Comparison of ENCODE assay signal across 8 mouse cellular contexts in genomic region chr12:75616158-75616791, GRCm38 (mm10). TPM values are rescaled to one million over a fixed set of nuclear protein-coding genes. Genes with fewer than 3 reads are reported as not detected.
DNase-seq lines count a peak whose midpoint lies in the region; ATAC-seq and TF ChIP-seq lines count a peak whose summit lies in the region.

No protein-coding gene starts in this region.

- no peaks in the 10 kb centered on the region for H3K36me3 ChIP-seq in forebrain, embryonic 16.5 days (ENCODE audit: control insufficient read depth, insufficient read depth)
- H3K36me3 ChIP-seq in intestine, postnatal 0 days (ENCODE audit: control insufficient read depth, insufficient read depth), result no peaks in the 10 kb centered on the region
- no peaks in the 10 kb centered on the region for H3K36me3 ChIP-seq in lung, embryonic 14.5 days (ENCODE audit: insufficient read depth)
- no peaks in the 10 kb centered on the region for H3K36me3 ChIP-seq in splenic B cell, adult 2 months (ENCODE audit: control insufficient read depth, insufficient read depth, low read length, poor library complexity, severe bottlenecking)

- no peak overlapping the region for H3K27ac ChIP-seq in forebrain, embryonic 16.5 days (ENCODE audit: low read length)
- H3K27ac ChIP-seq in intestine, postnatal 0 days (ENCODE audit: low read depth, low read length), result no peak overlapping the region
- no peak overlapping the region for H3K27ac ChIP-seq in lung, embryonic 14.5 days (ENCODE audit: low read depth)

- no peaks in the 10 kb centered on the region for H3K9me3 ChIP-seq in forebrain, embryonic 16.5 days (ENCODE audit: control insufficient read depth, low read length)
- no peaks in the 10 kb centered on the region for H3K9me3 ChIP-seq in intestine, postnatal 0 days (ENCODE audit: control insufficient read depth)
- H3K9me3 ChIP-seq in lung, embryonic 14.5 days (ENCODE audit: low read depth, low read length), result no peaks in the 10 kb centered on the region

- WGBS in forebrain, embryonic 16.5 days, result 7% methylated on average over 23 of the region's 24 CpGs
- WGBS in intestine, postnatal 0 days, result 10% methylated on average over 23 of the region's 24 CpGs
- 9% methylated on average over 23 of the region's 24 CpGs for whole genome bisulfite sequencing in lung, embryonic 14.5 days

- ATAC-seq in forebrain, embryonic 16.5 days, result no peak
- ATAC-seq in intestine, postnatal 0 days, result peak; percentile 38; the same call in 1 of the 2 replicates
- peak; percentile 58; the same call in 1 of the 2 replicates for ATAC-seq in lung, embryonic 14.5 days (ENCODE audit: insufficient read depth)

- DNase-seq in heart, adult 18-20 months, result peak; percentile 14 to 51
- no peak for DNase-seq in heart, postnatal 25 days (ENCODE audit: low spot score)
- DNase-seq in lung, embryonic 14.5 days, result peak; percentile 45
- peak; percentile 9 for DNase-seq in splenic B cell, adult 2 months (ENCODE audit: low read depth, low spot score)
- DNase-seq in cerebellum, adult 18-20 months, result no peak
- no peak for DNase-seq in layer of hippocampus, postnatal 25 days (ENCODE audit: extremely low spot score in 1 of 2, low spot score in 1 of 2)

- no peak overlapping the region for H3K9ac ChIP-seq in forebrain, embryonic 16.5 days (replicated peaks; ENCODE audit: low read depth, low read length)
- no peak overlapping the region for H3K9ac ChIP-seq in intestine, postnatal 0 days (ENCODE audit: low read depth, low read length)
- peak overlapping the region; percentile 15; the same call in 1 of the 2 replicates for H3K9ac ChIP-seq in lung, embryonic 14.5 days

- H3K4me1 ChIP-seq in forebrain, embryonic 16.5 days (replicated peaks; ENCODE audit: control insufficient read depth, insufficient read depth, low read length), result 0 out of 2 replicates have a peak, but pooled peaks cover 7% of the 10 kb centered on the region
- H3K4me1 ChIP-seq in intestine, postnatal 0 days (replicated peaks; ENCODE audit: control insufficient read depth, insufficient read depth, low read length), result no peaks in the 10 kb centered on the region
- H3K4me1 ChIP-seq in lung, embryonic 14.5 days (ENCODE audit: insufficient read depth), result no peaks in the 10 kb centered on the region

- no peak for TF ChIP-seq CTCF in intestine, postnatal 0 days (IDR thresholded peaks at IDR 0.05; ENCODE audit: low read depth)
- TF ChIP-seq CTCF in lung, embryonic 14.5 days (IDR thresholded peaks at IDR 0.05; ENCODE audit: low read depth), result no peak

- peak overlapping the region; percentile 14; the same call in 1 of the 2 replicates for H3K4me2 ChIP-seq in forebrain, embryonic 16.5 days (ENCODE audit: low read length)
- peak overlapping the region; percentile 51 for H3K4me2 ChIP-seq in intestine, postnatal 0 days (replicated peaks; ENCODE audit: low read depth)
- H3K4me2 ChIP-seq in lung, embryonic 14.5 days, result peak overlapping the region; percentile 57

- H3K4me3 ChIP-seq in forebrain, embryonic 16.5 days (replicated peaks; ENCODE audit: low read length), result no peak overlapping the region
- peak overlapping the region; percentile 8 for H3K4me3 ChIP-seq in intestine, postnatal 0 days (ENCODE audit: low read depth, low read length)
- peak overlapping the region; percentile 27 for H3K4me3 ChIP-seq in lung, embryonic 14.5 days (ENCODE audit: low read depth, low read length)

- intact Hi-C loops in heart, postnatal 25 days (cut with DNase I), result no loop called here

- no peaks in the 10 kb centered on the region for H3K27me3 ChIP-seq in forebrain, embryonic 16.5 days (replicated peaks; ENCODE audit: control insufficient read depth, insufficient read depth, low read length)
- H3K27me3 ChIP-seq in intestine, postnatal 0 days (replicated peaks; ENCODE audit: control insufficient read depth, insufficient read depth, low read length), result no peaks in the 10 kb centered on the region
- H3K27me3 ChIP-seq in lung, embryonic 14.5 days (ENCODE audit: insufficient read depth, low read length), result no peaks in the 10 kb centered on the region
- H3K27me3 ChIP-seq in splenic B cell, adult 2 months (ENCODE audit: control insufficient read depth, insufficient read depth, low read length, poor library complexity, severe bottlenecking), result no peaks in the 10 kb centered on the region

RNA-seq across cellular contexts. Expression of gene Ppp2r5e, which starts 20.2 kb away (rescaled TPM):
- 10 to 100 TPM; 30.9 to 32.2 TPM for total RNA-seq in heart, adult 18-20 months (2021)
- total RNA-seq in heart, postnatal 25 days (2021), result 10 to 100 TPM; 32.0 to 33.8 TPM
- 22.1 and 23.8 TPM in 2 replicates for polyA plus RNA-seq in forebrain, embryonic 16.5 days (2015; fragmentation: Nextera tagmentation; extraction: Ambion mirVana)
- polyA plus RNA-seq in intestine, postnatal 0 days (2015; fragmentation: Nextera tagmentation; extraction: Ambion mirVana), result 7.3 and 9.2 TPM in 2 replicates
- 19.9 and 20.3 TPM in 2 replicates for polyA plus RNA-seq in lung, embryonic 14.5 days (2014; fragmentation: Nextera tagmentation; extraction: Ambion mirVana)
- total RNA-seq in layer of hippocampus, postnatal 25 days (2021), result 10 to 100 TPM; 74.0 to 80.2 TPM

RNA-seq across cellular contexts. Expression of gene Wdr89, which starts 53.1 kb away (rescaled TPM):
- total RNA-seq in heart, adult 18-20 months (2021), result 1 to 10 TPM; 3.0 to 3.1 TPM
- total RNA-seq in heart, postnatal 25 days (2021), result 1 to 10 TPM; 2.5 to 2.6 TPM
- polyA plus RNA-seq in forebrain, embryonic 16.5 days (2015; fragmentation: Nextera tagmentation; extraction: Ambion mirVana), result 8.5 and 8.6 TPM in 2 replicates
- 4.3 and 5.3 TPM in 2 replicates for polyA plus RNA-seq in intestine, postnatal 0 days (2015; fragmentation: Nextera tagmentation; extraction: Ambion mirVana)
- polyA plus RNA-seq in lung, embryonic 14.5 days (2014; fragmentation: Nextera tagmentation; extraction: Ambion mirVana), result 14.0 and 14.5 TPM in 2 replicates
- 1 to 10 TPM; 3.5 to 3.9 TPM for total RNA-seq in layer of hippocampus, postnatal 25 days (2021)

Comparison
In these comparisons a context has a peak if more than half of its experiments do, and no peak if none do; other contexts are left out.
1. DNase-seq: peak in heart, adult 18-20 months (2 of 2), lung, embryonic 14.5 days (single experiment) and splenic B cell, adult 2 months (single experiment); none in heart, postnatal 25 days (single experiment), cerebellum, adult 18-20 months (0 of 2) and layer of hippocampus, postnatal 25 days (0 of 2).
2. Peak in every context shown above with its lines, with median percentiles within 50 percentile points of each other: H3K4me2 ChIP-seq.